Mouse (Mus musculus): ENCODE results near the gene Dnmt3a. TPM values are rescaled to one million over a fixed set of nuclear protein-coding genes. Genes with fewer than 3 reads are reported as not detected.
"Not testable (repeated sequence)": the region's sequence is repeated elsewhere in the genome, so short reads cannot be mapped to it uniquely, and the experiment has no call there.

Dnmt3a gene
- polyA plus RNA-seq, 1 experiment from 2014 or later: 109 TPM

- no peak overlapping the region for H3K4me2 ChIP-seq
- H3K36me3 ChIP-seq: peaks cover 41% of the 10 kb centered on the region
- 72% methylated on average over 10 of the region's 10 CpGs for WGBS
- H3K9ac ChIP-seq: no peak overlapping the region
- no peaks in the 10 kb centered on the region for H3K27me3 ChIP-seq
- H3K4me3 ChIP-seq: no peak overlapping the region
- 0 out of 2 replicates have a peak, but pooled peaks have one; percentile 3 for ATAC-seq (ENCODE audit: low FRiP score, low read depth)
- H3K4me1 ChIP-seq (replicated peaks): no peaks in the 10 kb centered on the region
- H3K27ac ChIP-seq (replicated peaks): no peak overlapping the region
- no peaks in the 10 kb centered on the region for H3K9me3 ChIP-seq
These were observed 104.8 kb downstream of the Dnmt3a start for GRCm38 (mm10) chr12:3910466-3911093.

GRCm38 (mm10) chr12:3911831-3912348 lies 106.1 kb downstream of the Dnmt3a start:
- Histone ChIP-seq H3K9me3 (no peaks in the 10 kb centered on the region), H3K4me2 (no peak overlapping the region), H3K36me3 (peaks cover 29% of the 10 kb centered on the region), H3K4me1 (replicated peaks) (no peaks in the 10 kb centered on the region), H3K27ac (replicated peaks) (no peak overlapping the region), H3K4me3 (no peak overlapping the region), H3K9ac (no peak overlapping the region), H3K27me3 (no peaks in the 10 kb centered on the region)
- ATAC-seq (ENCODE audit: low FRiP score, low read depth): no peak
- WGBS: 90% methylated on average over 7 of the region's 7 CpGs

- no peak overlapping the region for H3K27ac ChIP-seq (replicated peaks)
- no peak overlapping the region for H3K9ac ChIP-seq
- WGBS: 87% methylated on average over 3 of the region's 3 CpGs
- peaks cover 8% of the 10 kb centered on the region; the same call in 1 of the 2 replicates for H3K36me3 ChIP-seq
- no peaks in the 10 kb centered on the region for H3K27me3 ChIP-seq
- ATAC-seq (ENCODE audit: low FRiP score, low read depth): no peak
- peaks cover 7% of the 10 kb centered on the region for H3K4me1 ChIP-seq (replicated peaks)
- H3K4me2 ChIP-seq: no peak overlapping the region
- H3K9me3 ChIP-seq: no peaks in the 10 kb centered on the region
- no peak overlapping the region for H3K4me3 ChIP-seq
These were observed 110.0 kb downstream of the Dnmt3a start for GRCm38 (mm10) chr12:3915852-3916251.

GRCm38 (mm10) chr12:3917668-3918341 lies 112.0 kb downstream of the Dnmt3a start:
- Histone ChIP-seq H3K9ac (no peak overlapping the region), H3K4me1 (replicated peaks) (peaks cover 12% of the 10 kb centered on the region), H3K9me3 (no peaks in the 10 kb centered on the region), H3K4me2 (peak overlapping the region; percentile 4; the same call in 1 of the 2 replicates), H3K36me3 (peaks cover 8% of the 10 kb centered on the region; the same call in 1 of the 2 replicates), H3K4me3 (no peak overlapping the region), H3K27me3 (no peaks in the 10 kb centered on the region), H3K27ac (replicated peaks) (no peak overlapping the region)
- ATAC-seq (ENCODE audit: low FRiP score, low read depth): peak; percentile 54
- 18% methylated on average over 14 of the region's 14 CpGs for WGBS

- H3K4me2 ChIP-seq: no peak overlapping the region
- H3K9me3 ChIP-seq: no peaks in the 10 kb centered on the region
- no peaks in the 10 kb centered on the region for H3K27me3 ChIP-seq
- H3K4me3 ChIP-seq: no peak overlapping the region
- 71% methylated on average over 3 of the region's 3 CpGs for WGBS
- H3K27ac ChIP-seq (replicated peaks): no peak overlapping the region
- no peak for ATAC-seq (ENCODE audit: low FRiP score, low read depth)
- no peak overlapping the region for H3K9ac ChIP-seq
- peaks cover 12% of the 10 kb centered on the region for H3K4me1 ChIP-seq (replicated peaks)
- H3K36me3 ChIP-seq: peaks cover 8% of the 10 kb centered on the region; the same call in 1 of the 2 replicates
These were observed 112.8 kb downstream of the Dnmt3a start for GRCm38 (mm10) chr12:3918577-3918976.

GRCm38 (mm10) chr12:3919423-3919822 lies 113.6 kb downstream of the Dnmt3a start:
- Histone ChIP-seq H3K4me2 (no peak overlapping the region), H3K9ac (no peak overlapping the region), H3K4me3 (no peak overlapping the region), H3K4me1 (replicated peaks) (peaks cover 12% of the 10 kb centered on the region), H3K36me3 (peaks cover 7% of the 10 kb centered on the region; the same call in 1 of the 2 replicates), H3K9me3 (no peaks in the 10 kb centered on the region), H3K27me3 (no peaks in the 10 kb centered on the region), H3K27ac (replicated peaks) (no peak overlapping the region)
- ATAC-seq (ENCODE audit: low FRiP score, low read depth): no peak
- WGBS: 89% methylated on average over 3 of the region's 3 CpGs

GRCm38 (mm10) chr12:3926127-3926526 lies 120.3 kb downstream of the Dnmt3a start:
- Histone ChIP-seq H3K27ac (replicated peaks) (no peak overlapping the region), H3K9ac (no peak overlapping the region), H3K4me2 (no peak overlapping the region), H3K4me3 (no peak overlapping the region), H3K27me3 (no peaks in the 10 kb centered on the region), H3K36me3 (no peaks in the 10 kb centered on the region), H3K4me1 (replicated peaks) (0 out of 2 replicates have a peak, but pooled peaks cover 4% of the 10 kb centered on the region), H3K9me3 (no peaks in the 10 kb centered on the region)
- peak; percentile 69; the same call in 1 of the 2 replicates for ATAC-seq (ENCODE audit: low FRiP score, low read depth)
- 0% methylated on average over 1 of the region's 1 CpGs for WGBS

- no peak for ATAC-seq (ENCODE audit: low FRiP score, low read depth)
- no peak overlapping the region for H3K9ac ChIP-seq
- no peaks in the 10 kb centered on the region for H3K9me3 ChIP-seq
- H3K36me3 ChIP-seq: no peaks in the 10 kb centered on the region
- no peaks in the 10 kb centered on the region for H3K27me3 ChIP-seq
- 79% methylated on average over 3 of the region's 3 CpGs for WGBS
- H3K4me3 ChIP-seq: no peak overlapping the region
- no peak overlapping the region for H3K27ac ChIP-seq (replicated peaks)
- H3K4me2 ChIP-seq: no peak overlapping the region
- H3K4me1 ChIP-seq (replicated peaks): no peaks in the 10 kb centered on the region
These were observed 123.0 kb downstream of the Dnmt3a start for GRCm38 (mm10) chr12:3928841-3929240.

- WGBS: 90% methylated on average over 34 of the region's 47 CpGs
- not testable (repeated sequence) for ATAC-seq (ENCODE audit: low FRiP score, low read depth)
These were observed 124.5 kb downstream of the Dnmt3a start for GRCm38 (mm10) chr12:3930090-3930865.

GRCm38 (mm10) chr12:3942026-3942425 lies 136.2 kb downstream of the Dnmt3a start:
- Histone ChIP-seq H3K27ac (replicated peaks) (no peak overlapping the region), H3K27me3 (peaks cover 5% of the 10 kb centered on the region; the same call in 1 of the 2 replicates), H3K36me3 (no peaks in the 10 kb centered on the region), H3K9ac (no peak overlapping the region), H3K4me2 (no peak overlapping the region), H3K4me1 (replicated peaks) (peaks cover 6% of the 10 kb centered on the region; the same call in 1 of the 2 replicates), H3K4me3 (no peak overlapping the region), H3K9me3 (no peaks in the 10 kb centered on the region)
- WGBS: 10% methylated on average over 11 of the region's 11 CpGs
- ATAC-seq (ENCODE audit: low FRiP score, low read depth): no peak

More at GRCm38 (mm10) chr12:3930090-3930865, 124.5 kb downstream of the Dnmt3a start:
- not testable (repeated sequence) for H3K4me3 ChIP-seq; H3K27me3 ChIP-seq; H3K36me3 ChIP-seq; H3K9me3 ChIP-seq; H3K4me2 ChIP-seq; H3K27ac ChIP-seq (replicated peaks); H3K9ac ChIP-seq; H3K4me1 ChIP-seq (replicated peaks)

- no peak overlapping the region for H3K27ac ChIP-seq (replicated peaks)
- no peak overlapping the region for H3K9ac ChIP-seq
- peaks cover 8% of the 10 kb centered on the region; the same call in 1 of the 2 replicates for H3K4me1 ChIP-seq (replicated peaks)
- peaks cover 5% of the 10 kb centered on the region; the same call in 1 of the 2 replicates for H3K27me3 ChIP-seq
- H3K4me3 ChIP-seq: no peak overlapping the region
- no peaks in the 10 kb centered on the region for H3K9me3 ChIP-seq
- H3K36me3 ChIP-seq: no peaks in the 10 kb centered on the region
- WGBS: 29% methylated on average over 4 of the region's 4 CpGs
- H3K4me2 ChIP-seq: no peak overlapping the region
- ATAC-seq (ENCODE audit: low FRiP score, low read depth): 0 out of 2 replicates have a peak, but pooled peaks have one; percentile 38
These were observed 138.8 kb downstream of the Dnmt3a start for GRCm38 (mm10) chr12:3944454-3945073.
